Mouse (Mus musculus) spleen, adult 2 months (tissue): Measurements from ENCODE around the gene Aurkaip1.

Source experiments
- CTCF ChIP-seq: fragments of 200-500 bp; IDR thresholded peaks from 2 replicates; pipeline ENCODE4 v1.5.1; 2011; ENCODE audit warnings: mild to moderate bottlenecking, inconsistent platforms; ENCODE audit not compliant: insufficient read depth, insufficient read length, insufficient replicate concordance; ENCODE audit errors: extremely low read depth
- POLR2A ChIP-seq: fragments of 200-500 bp; IDR thresholded peaks from 2 replicates; pipeline ENCODE4 v1.6.1; 2011; ENCODE audit warnings: low read depth, low read length, inconsistent platforms

DNA sequence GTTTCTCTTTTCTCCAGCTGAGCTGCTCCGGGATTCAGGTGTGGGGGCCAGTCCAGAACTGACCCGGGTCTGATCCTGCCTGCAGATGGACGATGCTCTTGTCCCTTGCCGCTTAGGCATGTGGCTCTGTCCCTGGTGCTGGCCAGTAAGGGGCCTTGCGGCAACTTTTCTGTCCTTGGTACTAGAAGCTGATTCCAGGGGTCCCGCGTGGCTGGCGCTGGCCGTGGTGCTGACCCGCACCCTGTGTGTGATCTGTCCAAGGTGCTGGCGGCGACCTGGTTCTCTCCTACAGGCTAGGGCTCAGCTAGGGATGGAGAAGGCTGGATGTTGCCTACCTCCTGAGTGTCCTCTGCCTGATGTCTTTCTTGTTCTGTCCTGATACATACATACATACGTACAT, 28.2 kb downstream of the Aurkaip1 start:
- TF ChIP-seq CTCF (no peak), POLR2A (no peak)
